Mouse (Mus musculus): ENCODE measurements around the gene Fam110a.
"Not testable (repeated sequence)": the region's sequence is repeated elsewhere in the genome, so short reads cannot be mapped to it uniquely, and the experiment has no call there.

Gene Fam110a

DNA sequence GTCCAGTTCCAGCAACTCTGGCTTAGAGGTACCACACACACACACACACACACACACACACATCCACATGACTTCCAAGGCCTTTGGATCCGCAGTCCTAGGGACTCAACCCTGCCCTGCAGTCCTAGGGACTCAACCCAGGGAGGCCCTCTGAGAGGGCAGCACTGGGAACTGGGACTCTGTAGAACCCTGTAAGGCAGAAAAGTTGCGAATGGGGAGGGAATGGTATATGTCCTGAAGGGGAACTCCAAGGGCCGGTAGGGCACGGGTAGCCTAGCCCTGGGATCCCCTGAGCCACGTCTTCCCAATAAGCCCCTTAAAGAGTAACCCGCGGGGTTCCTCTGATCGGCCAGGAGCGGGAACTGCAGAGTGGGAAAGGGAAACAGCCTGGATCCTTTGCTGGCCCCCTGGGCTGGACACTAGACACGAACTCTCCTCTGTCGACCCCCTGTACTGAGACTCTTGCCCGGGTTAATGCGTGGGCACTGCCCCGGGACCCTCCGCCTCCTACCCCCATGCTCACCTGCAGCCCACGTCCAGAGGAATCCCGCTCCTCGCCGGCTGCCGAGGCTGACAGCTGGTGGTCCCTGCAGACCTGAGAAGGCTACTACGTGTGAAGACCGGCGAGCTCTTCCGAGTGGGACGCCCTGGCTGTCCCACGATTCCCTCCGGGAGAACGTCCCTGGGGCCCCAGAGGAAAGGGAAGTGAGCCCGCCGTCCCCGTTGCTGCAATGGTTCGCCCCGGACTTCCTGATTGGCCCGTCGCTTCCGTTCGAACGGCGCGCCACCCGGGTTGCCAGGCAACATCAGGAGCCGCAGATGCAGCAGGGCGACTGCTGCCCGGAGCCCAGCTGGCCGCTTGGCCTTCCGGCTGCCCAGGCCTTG is at the start of gene Fam110a:
TSS of gene Fam110a (minus strand) at position 750 of the 885 bp plus-strand sequence.
- DNase-seq, result peak; percentile 86

DNA sequence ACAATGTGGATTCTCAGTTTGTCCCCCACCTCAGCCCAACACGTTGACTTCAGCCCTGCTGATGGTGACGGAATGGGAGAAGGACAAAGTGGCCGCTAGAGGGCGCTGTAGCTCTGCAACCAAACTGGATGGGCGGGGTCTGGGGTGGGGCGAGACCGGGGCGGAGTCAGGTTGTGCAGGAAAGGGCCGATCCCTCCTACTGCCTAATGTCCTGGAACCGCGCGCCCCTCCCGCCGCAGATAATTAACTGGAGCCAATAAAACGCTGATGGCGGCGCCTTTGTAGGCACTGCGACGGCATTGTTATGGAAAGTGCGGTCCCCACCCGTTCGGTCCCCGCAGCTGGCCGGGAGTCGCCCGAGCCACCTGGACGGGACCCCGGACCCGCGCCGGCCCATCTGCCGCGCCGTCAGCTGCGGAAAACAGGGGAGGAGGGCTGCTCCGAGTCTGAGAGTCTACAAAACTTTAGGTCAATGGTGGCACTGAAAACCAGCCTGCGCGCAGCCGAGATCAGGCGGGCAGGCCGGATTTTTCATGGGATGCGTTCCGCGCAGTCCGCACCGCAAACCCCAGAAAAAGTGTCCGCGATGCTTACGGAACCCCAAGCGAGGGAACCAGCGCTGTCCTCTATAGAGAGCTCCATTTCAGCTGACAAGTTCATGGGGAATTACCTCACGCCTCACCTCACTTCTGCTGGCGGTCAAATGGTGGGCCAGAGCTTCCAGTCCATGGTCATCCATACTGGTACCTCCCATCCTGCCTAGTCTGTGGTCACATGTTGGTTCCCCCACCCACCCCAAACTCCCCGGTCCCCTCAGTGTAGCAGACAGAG is 49.4 kb upstream of the Fam110a start:
- peak; percentile 80 for DNase-seq

DNA sequence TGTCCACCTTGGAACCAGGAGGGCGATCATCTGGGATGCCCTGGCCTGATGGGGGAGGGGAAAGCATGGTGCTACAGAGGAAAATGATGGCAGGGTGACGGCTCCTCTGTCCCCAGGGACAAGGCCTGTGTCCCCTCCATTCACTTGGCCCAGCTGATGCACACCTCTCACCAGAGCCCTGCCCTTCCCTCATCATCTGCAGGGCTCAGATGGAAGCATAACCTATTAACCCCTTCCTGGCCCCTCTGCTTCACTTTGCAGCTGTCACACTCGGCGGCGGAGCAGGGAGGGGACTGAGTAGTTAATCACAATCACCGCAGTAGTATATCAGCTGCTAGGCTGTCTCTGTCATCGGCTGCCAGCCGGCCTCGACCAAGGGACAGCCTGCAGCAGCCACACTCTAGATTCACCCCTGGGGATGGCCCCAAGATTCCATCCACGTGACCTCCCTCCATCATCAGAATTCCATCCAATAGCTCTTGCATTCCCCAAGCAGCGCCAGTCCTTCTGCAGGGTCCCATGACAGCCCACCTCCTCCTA is 44.9 kb upstream of the Fam110a start:
- DNase-seq, result no peak

DNA sequence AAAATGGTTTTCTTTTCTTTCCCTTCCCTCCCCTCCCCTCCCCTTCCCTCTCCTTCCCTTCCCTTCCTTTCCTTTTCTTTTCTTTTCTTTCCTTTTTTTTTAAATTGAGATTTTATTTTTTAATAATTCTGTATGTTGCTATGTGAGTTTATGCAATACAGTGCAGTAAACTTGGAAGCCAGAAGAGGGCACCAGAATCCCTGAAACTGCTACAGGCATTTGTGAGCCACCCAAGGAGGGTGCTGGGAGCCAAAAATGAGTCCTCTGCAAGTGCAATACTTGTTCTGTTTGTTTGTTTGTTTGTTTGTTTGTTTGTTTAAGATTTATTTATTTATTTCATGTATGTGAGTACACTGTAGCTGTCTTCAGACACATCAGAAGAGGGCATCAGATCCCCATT is 42.0 kb upstream of the Fam110a start:
- DNase-seq, result no peak

DNA sequence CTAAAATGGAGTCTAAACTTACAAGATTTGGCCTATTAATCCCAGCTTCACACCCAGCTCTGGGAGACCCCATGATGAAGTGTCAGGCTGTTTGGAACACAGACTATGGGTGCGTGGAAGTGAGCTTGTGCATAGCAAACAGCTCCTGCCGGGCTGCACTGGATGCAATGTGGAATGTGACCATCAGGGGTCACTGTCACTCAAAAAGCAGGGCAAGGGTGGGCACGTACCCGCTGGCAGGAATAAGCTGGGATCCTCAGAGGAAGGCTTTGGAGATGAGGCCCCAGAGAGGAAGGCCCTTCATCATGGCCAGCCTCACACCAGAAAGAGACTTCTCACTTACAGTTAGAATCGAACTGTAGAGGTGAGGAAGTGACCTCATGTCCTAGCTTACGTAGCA is 40.2 kb upstream of the Fam110a start:
- peak; percentile 16 for DNase-seq

DNA sequence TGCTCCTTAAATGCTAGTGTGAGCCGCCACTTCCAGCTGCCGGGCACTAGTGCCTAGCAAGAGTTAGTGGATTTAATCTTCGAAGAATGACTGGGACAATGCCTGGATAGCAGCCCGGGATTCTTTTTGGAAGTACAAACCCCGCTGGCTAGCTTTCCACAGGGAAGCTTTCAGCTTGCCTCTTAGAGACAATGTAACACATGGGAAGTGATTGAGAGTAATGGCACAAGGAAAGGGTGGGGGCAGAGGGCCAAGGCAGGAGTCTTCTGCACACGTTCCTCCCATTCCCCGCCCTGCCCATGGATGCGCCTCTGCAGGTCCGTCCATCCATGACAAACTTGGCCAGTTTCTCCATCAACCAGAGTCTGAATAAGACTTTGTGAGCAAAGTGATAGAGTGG is 36.6 kb upstream of the Fam110a start:
- DNase-seq, result no peak

DNA sequence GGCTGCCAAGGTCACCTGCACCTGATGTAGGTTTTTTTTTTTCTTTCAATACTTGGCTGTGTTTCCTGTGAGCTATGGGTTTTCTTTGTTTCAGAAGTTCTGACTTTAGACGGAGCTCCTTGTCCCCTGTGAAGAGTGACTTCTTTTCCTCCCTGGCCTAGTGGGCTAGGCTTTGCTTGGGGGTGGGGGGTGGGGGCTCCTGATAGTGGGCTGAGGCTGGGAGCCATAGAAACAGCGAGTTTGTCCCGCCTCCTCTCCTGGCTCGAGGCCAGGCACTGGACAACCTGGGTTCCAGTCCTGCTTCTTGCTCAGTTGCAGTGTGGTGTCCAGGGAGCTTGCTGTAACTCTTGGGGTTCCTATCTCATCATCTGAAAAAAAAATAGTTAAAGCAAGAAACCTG is 36.0 kb upstream of the Fam110a start:
- DNase-seq, result no peak

DNA sequence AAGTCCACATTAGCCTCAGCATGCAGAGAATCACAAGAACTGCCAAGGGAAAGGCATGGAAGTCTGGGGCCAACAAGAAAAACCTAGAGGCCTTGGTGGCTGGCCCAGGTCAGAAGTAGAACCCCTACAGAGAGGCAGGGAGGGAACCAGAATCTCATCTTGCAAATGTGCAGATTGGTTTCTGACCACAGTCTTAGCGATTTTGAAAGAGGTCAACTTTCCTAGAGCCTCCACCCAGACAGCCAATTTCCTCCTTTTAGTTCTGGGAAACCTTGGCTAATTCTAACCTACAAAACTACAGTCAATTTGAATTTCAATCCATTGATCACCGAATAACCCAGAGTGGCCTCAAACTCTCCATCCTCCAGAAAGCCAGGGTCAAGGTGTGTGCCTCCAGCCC is 32.7 kb upstream of the Fam110a start:
- DNase-seq, result no peak

DNA sequence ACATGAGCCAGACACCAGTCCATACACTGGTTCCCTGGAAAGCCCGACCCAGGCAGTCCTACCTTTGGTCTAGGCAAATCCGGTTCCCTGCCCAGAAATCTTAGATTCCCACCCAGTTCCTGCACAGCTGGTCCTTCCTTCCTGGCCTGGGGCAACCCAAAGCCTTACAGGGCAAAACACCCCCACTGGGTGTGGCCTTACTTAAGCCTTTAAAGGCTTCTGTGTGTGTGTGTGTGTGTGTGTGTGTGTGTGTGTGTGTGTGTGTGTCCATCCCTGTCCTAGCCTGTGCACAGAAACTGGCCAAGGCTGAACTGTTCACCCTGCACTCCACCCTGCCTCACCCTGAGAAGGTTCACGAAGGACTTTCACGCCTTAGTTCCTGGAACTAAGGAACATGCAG is 32.2 kb upstream of the Fam110a start:
- DNase-seq, result no peak

DNA sequence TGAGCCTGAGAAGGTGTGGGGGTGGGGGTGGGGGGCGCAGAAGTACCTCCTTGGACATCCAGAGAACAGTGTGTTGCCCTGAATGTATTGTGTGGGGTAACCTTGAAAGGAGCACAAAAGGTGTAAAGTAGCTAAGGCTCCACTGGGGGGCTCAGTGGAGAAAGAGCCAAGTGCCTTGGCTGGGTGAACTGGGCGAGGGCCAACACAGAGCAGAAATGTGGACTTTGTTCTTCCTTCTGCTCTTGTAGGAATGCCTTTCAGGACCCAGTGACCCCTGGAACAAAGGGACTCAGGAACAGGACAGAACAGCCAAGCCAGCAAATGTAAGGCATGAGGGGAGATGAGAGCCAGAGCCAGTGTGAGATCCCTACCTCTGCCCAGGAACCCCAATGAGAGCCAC is 31.7 kb upstream of the Fam110a start:
- no peak for DNase-seq

DNA sequence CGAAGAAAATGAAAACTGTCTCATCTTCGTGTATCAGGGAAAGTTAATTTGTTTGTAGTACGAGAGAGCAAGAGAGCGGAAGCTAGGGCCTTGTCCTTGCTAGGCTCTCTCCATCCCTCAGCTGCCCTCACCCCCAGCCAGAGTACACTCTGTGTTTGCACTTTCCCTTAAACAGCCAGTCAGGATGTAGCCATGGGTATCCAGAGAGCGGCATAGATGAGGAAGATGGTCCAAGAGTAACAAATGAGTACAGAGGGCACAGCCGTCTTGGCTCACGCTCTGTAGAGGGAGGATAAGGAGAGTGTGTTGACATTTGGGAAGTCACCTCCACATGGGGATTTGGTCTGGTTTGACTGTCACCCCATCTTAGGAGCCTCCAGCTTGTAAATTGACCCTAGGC is 30.6 kb upstream of the Fam110a start:
- DNase-seq, result no peak

DNA sequence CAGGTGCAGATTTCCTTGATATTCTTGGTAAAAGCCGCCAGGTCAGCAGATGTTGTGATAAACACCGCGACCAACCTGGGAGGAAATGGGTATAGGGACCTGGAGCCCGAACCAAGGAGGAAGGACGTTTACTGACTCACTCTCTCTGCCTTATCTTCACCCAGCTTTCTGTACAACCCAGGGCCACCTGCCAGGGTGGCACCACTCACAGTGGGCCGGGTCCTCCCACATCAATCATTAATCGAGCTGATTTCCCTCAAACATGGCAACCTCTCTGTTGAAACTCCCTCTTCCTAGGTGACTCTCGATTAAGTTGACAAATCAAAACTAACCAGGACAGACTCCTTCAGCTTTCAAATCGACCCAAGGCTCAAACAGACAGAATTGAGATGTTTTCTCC is 30.2 kb upstream of the Fam110a start:
- no peak for DNase-seq

DNA sequence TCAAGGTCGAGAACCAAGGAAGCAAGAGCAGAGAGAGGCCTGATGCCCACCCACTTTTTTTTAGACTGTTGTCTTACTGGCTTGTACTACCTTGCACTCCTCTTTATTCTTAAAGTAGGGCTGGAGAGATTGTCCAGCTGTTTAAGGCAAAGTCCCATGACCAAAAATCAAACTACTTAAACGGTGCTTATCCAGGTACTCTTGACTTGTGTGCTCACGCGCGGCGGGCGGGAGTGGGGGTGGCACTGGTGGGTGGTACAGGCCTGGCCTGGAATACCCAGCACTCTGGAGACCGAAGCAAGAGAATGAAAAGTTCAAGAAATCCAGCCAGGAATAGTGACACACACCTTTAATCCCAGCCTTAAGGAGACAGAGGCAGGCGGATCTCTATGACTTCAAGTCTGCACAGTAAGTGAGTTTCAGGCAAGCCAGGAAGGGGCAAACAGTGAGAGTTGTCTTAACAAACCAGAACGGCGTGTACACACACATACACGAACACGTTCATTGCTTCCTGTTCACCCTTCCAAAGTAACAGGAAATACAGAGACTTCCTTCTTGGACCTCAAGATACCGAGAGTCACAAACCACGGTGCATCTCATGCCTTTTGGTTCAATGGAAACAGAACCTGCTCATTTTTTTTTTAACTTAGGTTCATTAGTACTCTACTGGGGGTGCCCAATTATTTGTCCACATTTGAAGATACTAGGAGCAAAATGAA is 29.2 kb upstream of the Fam110a start:
- no peak for DNase-seq

DNA sequence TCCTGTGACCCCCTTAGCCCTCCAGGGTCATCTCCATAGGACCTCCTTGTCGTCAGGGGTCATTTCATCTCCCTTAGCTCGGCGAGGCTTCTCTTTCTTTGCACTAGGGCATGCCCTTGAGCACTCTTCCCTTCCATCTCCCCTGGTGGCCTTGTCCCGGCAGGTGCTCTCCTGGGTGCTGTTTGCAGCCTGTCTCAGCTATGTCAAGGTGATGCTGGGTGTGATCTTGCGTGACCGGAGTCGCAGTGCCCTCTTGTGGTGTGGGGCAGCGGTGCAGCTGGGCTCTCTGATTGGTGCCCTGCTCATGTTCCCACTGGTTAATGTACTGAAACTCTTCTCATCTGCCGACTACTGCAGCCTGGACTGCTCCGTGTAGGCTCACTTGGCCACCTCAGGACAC is 27.8 kb upstream of the Fam110a start:
- DNase-seq, result no peak

DNA sequence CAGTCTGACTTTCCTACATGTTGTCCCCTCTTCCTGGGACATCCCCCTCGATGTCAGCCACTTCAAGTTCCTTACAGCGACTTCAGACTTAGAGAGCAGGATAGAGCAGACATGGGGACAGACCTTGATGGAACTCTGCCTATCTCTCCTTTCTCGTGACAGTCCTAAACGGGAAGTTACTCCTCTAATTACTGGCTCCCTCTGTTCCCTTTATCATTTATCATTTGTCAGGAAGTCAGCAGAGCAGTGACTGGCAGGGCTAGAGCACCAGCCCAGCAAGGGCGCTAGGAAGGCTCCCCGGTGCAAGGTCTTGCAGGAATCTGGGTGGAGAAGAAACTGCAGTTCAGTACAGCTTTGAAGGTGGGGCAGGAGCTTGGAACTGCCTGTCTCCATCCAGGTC is 22.5 kb upstream of the Fam110a start:
- no peak for DNase-seq

DNA sequence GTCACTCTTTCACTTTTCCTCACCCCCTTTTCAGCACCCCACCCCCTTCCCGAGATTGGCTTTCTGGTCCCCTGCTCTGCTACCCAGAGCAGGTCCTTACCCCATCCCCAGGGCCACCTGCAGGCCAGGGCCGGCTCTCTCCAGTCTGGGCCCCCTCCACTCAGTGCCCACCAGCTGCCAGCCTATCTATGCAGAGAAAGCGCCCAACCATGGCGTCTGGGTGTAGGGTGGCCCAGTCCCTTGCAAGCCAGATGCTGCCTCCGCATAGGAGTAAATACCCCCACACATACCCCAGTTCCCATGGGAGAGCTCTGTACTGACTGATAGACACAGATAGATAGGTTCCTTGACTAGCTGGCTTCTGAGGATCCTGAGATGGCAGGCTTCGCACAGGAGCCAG is 20.7 kb upstream of the Fam110a start:
- DNase-seq, result no peak

DNA sequence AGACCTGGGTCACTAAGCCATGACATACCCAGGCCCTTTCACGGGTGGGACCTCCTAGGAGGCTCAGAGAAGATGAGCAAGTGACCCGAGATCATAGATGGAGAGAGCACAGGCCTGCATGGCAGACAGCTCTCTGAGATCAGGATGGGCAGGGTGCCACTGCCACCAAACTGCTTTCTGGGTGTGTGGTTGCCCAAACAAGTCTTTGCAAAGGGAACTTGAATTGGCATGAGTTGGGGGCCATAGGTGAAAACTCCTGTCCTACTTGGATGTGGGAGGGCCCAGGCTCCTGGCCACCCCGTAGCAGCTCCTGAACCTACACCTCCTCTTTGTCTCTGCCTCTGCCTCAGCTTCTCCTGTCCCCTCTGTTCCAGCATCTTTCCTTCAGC is 20.3 kb upstream of the Fam110a start:
- DNase-seq, result no peak

DNA sequence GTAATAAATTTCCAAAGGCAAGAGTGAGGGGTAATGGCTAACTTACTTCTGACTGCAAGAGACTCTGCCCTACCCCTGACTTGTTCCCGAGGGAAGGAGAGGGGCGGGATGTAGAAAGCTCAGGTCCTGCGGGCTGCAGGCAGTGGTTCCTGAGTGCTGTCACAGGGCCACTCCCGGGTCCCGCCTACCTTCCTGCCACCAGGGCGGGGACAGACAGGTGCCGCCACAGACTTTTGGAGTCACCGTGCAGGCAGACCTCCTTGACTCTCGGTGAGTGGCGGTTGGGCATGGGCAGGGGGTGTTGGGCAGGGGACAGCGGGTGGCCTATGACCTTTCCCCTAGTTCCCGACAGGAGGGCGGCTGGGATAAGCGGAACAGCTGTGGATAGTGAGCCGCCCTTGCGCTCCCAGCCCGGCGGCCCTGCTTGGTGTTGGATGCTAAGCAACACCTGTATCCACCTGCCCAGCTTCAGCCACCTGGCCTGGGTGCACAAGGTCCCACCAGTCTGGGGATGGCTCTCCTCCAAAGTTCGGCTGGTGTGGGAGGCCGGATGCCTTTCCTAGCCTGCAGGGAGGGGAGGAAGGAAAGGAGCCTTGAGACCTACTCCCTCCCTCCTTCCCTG is 19.8 kb upstream of the Fam110a start:
- no peak for DNase-seq

DNA sequence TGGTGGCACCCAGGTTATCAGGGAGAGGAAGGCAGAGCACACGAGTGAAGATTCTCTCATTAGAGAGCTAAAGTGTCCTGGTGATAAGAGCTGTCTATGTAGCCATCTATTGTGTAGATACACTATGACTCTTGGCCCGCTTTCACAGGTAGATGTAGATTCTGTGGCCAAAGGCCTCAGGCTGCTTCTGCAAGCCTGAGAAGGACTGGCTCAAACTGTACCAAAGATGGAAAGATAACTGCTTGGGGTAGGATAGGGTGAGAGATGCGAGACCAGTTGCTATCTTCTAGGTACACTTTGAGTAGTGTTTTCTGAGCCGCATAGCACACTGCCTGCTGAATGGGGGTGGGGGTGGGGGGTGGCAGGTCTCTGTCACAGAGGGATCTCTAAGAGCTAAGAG is 18.9 kb upstream of the Fam110a start:
- no peak for DNase-seq

DNA sequence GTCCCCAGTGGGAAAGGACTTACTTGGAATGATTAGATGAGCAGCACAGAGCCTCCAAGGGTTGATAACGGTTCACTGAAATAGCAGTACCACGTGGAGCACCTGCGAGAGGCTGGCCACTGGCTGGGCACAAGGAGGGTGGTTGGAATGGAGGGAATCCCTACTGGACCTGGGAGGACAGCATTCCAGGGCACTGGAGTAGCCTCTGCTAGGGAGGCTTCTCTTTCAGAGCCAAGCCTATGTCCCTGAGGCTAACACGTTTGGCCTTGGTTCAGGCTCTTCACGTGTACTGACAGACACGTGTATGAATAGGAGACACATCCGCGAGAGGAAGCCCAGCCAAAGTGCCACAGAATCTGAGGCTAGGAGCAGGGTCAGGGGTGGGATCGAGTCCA is 18.5 kb upstream of the Fam110a start:
- no peak for DNase-seq

DNA sequence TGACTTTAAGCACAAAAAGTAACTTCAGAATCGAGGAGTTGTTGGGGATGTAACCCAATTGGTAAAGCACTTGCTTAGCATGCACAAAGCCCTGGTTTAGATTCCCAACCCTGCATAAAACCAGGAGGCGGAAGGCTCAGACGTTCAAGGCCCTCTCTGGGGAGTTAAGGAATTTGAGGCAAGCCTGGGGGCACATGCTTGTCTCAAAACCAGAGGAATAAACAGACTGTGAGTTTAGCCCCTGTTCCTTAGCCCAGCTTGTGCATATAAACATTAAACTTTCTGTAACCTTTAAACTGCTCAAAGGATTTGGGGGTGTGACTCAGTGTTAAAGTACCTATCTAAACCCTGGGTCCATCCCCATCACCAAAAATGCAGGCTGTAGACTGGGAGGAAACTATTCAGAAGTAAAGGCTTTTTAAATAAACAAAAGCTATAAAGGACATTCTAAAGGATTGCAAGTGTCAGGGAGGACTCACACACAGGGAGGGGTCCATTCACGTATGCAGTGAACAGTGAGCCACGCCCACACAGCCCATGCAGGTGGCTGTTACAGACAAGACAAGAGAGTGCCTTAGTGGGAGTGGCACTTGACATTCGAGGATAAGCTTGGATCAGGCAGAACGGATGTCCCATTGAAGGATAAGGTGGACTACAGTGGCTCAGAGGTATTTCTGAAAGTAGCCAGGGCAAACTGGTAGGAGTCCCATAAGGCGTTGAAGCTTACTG is 17.9 kb upstream of the Fam110a start:
- DNase-seq, result no peak

DNA sequence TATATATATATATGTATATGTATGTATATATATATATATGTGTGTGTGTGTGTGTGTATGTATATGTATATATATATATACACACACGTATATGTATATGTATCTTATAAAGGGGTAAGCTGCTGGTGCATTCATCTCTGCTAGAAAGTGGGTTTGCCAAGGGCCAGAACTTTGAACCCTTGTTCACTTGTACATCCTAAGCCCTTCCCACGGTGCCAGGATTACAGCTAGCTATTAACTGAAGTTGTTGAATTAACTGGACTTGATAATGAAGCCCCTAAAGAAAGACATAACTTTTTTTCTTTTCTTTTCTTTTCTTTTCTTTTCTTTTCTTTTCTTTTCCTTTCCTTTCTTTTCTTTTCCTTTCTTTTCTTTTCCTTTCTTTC is 17.2 kb upstream of the Fam110a start:
- not testable (repeated sequence) for DNase-seq

Measured in cerebellum, adult 11-12 months (tissue).